Mouse (Mus musculus) embryo, embryonic 9.5 days (tissue): ENCODE results near the gene Catsperz.

Source experiments
- DNase-seq: peaks from one replicate; pipeline ENCODE4 v3.0.0-alpha.2; 2017; ENCODE audit errors: extremely low spot score

Catsperz gene

GRCm38 (mm10) chr19:6925307-6925573 lies at the start of gene Catsperz:
TSS of gene Catsperz (minus strand) at chr19:6925380.
- no peak for DNase-seq

GRCm38 (mm10) chr19:6974211-6975205 lies 49.3 kb upstream of the Catsperz start, which contains the start of gene Ppp1r14b:
TSS of gene Ppp1r14b (plus strand) at chr19:6974968.
- DNase-seq: peak; percentile 95

GRCm38 (mm10) chr19:6973581-6974190 lies 48.5 kb upstream of the Catsperz start:
- DNase-seq: no peak

GRCm38 (mm10) chr19:6972247-6972917 lies 47.2 kb upstream of the Catsperz start:
- DNase-seq: no peak

- DNase-seq: no peak
Measured at GRCm38 (mm10) chr19:6971644-6972043, 46.5 kb upstream of the Catsperz start.

GRCm38 (mm10) chr19:6970460-6971085 lies 45.4 kb upstream of the Catsperz start:
- no peak for DNase-seq

GRCm38 (mm10) chr19:6969665-6970381 lies 44.6 kb upstream of the Catsperz start:
- DNase-seq: peak; percentile 81

GRCm38 (mm10) chr19:6969291-6969664 lies 44.1 kb upstream of the Catsperz start:
- no peak for DNase-seq

- DNase-seq: no peak
Measured at GRCm38 (mm10) chr19:6968491-6969271, 43.5 kb upstream of the Catsperz start.

GRCm38 (mm10) chr19:6956461-6956860 lies 31.3 kb upstream of the Catsperz start:
- no peak for DNase-seq

- DNase-seq: no peak
Measured at GRCm38 (mm10) chr19:6955424-6955823, 30.2 kb upstream of the Catsperz start.

- DNase-seq: no peak
Measured at GRCm38 (mm10) chr19:6954046-6954445, 28.9 kb upstream of the Catsperz start.

GRCm38 (mm10) chr19:6952712-6953037 lies 27.5 kb upstream of the Catsperz start:
- no peak for DNase-seq

- DNase-seq: peak; percentile 69
Measured at GRCm38 (mm10) chr19:6951994-6952711, 27.0 kb upstream of the Catsperz start.

- DNase-seq: peak; percentile 91
Measured at GRCm38 (mm10) chr19:6951381-6951968, 26.3 kb upstream of the Catsperz start.

GRCm38 (mm10) chr19:6950613-6951153 lies 25.5 kb upstream of the Catsperz start:
- DNase-seq: peak; percentile 83

- DNase-seq: no peak
Measured at GRCm38 (mm10) chr19:6949951-6950350, 24.8 kb upstream of the Catsperz start.

- DNase-seq: no peak
Measured at GRCm38 (mm10) chr19:6949532-6949931, 24.4 kb upstream of the Catsperz start.

- DNase-seq: no peak
Measured at GRCm38 (mm10) chr19:6948186-6948585, 23.0 kb upstream of the Catsperz start.
